Mouse (Mus musculus): ENCODE measurements around the gene Defb36. TPM values are rescaled to one million over a fixed set of nuclear protein-coding genes. Genes with fewer than 3 reads are reported as not detected.
A peak's percentile ranks its signal among the peaks of the same experiment; 100 is the strongest.

Defb36 gene
- total RNA-seq, 2 experiments from 2014 or later = not detected

DNA sequence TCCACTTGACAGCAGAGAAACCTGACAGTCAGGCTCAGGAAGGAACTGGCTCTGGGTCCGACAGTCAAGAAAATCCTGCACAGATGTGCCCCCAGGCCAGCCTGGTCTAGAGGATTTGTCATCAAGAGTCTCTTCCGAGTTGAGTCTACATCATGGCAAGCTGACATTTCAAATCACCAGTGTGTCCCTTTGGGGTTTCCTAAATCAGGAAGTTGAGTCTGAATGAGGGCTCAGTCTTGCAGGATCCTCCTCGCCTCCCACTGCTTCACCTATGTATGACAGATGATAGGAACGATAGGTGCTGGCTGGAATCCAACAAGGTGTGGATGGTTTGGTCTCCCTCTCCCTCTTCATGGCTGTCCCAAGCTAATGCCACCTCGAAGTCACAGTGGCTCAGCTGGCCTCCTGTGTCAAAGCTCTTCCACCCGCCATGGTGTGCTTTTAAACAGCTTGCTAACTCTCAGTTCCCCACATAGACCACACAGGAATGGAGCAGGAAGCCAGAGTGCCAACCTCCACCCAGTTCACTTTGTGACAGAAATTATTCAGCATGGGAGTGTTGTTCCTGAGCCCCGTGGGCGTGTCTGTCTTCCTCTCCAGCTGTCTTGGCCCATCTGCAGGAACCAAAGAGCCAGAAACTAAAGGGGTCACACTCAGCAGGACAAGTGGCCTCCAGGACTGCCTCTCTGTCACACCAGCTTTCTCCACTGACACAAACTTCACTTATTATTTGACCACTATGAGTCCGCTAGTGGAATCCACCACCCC is 16.4 kb downstream of the Defb36 start:
- DNase-seq (ENCODE audit: extremely low spot score in 1 of 2, low spot score in 1 of 2) = no peak

DNA sequence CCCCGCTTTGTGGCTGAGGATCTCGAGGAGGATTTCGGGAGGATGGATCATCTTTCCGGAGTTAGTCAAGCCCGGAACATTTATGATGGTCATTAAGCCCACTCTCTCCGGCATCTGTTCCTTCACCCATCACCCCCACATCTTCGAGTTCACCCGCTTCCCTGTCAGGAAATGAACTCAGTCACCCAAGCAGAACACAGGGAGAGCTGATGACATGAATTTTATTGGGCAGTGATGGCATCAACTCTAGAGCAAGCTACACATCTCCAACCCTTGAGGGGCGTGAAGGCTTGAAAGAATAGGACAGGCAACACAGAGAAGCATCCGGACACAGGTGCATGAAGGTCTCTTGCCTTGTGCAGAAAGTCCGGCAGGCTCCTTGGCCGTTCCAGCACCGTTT is 18.0 kb downstream of the Defb36 start:
- no peak for DNase-seq (ENCODE audit: extremely low spot score in 1 of 2, low spot score in 1 of 2)

DNA sequence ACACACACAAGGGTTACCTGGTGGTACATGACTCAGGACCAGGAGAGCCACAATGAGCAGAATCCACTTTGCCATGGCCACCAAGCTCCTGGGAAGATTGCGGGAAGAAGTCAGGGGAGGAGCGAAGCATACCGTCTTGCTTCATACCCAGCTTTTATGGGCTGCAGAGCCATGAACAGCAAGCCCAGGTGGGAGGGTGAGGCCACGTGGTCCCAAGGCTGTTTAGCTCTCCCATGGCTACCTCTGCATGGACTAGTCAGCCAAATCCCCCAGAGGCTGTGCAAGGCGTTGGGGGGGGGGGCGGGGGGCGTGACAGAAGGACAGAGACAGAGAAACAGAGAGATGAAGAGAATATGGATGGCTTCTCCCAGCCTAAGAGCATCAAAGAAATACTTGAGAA is 18.8 kb downstream of the Defb36 start, which contains the start of gene Defb25:
Gene Defb25, minus strand, starts transcription at position 101 of the 400 bp plus-strand sequence.
- no peak for DNase-seq (ENCODE audit: extremely low spot score in 1 of 2, low spot score in 1 of 2)

DNA sequence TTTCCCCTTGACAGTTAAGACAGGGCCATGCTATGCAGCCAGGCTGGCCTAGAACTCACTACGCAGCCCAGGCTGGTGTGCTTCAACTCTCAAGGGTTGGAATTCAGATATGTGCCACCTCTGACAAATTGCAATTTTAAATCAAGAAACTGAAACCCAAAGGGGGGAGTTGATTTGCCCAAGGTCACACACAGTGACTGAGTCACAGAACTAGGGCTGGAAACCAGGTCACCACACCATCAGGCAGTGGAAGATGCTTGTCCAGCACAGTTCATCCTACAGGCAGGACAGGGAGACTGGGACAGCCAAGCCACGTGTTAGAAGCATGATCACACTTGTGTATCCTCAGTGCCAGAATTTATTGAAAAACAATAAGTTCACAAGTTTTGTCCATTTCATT is 20.4 kb downstream of the Defb36 start:
- no peak for DNase-seq (ENCODE audit: extremely low spot score in 1 of 2, low spot score in 1 of 2)

DNA sequence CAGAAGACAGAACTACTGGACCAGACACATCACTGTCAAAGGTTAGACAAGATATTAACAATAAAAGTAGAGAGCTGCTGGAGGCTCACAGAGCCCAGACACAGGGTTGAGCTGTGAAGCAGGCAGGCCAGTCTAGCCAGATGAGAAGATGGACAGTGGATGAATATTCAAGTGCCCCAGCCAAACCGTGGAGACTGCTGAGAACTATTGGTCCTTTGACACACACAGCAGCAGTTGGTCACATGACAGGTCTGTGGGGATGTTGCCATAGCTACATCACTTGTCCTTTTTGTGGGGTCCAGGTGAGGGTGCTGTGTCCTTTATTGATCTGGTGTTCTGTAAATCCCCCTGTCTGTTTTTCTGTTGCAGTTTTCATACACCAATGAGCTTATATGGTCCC is 21.1 kb downstream of the Defb36 start:
- no peak for DNase-seq (ENCODE audit: extremely low spot score in 1 of 2, low spot score in 1 of 2)

DNA sequence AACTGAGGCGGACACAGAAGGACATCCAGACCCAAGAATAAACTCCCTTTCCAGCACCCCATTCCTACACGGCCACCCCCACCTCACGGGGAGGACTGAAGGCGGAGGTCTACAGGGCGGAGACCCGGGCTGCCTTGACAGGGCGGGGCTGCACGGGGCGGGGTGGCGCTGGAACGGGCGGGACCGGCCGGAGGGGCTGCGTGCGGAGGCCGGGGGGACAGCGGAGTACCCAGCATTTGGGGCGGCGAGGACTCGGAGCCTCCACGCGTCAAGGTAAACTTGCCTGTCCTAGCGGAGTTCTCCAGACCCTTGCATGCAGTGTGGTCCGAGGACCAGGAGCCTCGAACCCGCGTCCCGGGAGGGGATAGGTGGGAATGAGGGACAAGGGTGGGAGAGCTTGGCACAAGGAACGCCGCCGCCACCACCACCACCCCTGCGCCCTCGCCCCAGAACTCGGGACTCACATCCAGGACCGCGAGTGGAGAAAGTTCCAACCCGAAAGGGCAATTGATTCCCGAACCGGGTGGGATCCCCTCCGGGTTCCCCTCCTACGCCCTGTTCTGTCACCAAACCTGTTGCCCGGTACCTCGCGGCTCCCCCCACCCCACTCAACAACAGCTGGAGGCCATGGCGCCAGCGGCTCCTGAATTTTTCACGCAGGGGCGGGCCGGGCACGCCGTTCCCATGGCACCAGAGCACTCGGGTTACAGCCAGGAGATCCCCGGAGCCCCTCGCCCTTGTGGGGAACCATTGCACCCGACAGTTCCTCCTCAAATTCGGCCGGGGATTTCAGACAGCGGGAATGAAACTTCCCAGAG is 22.9 kb downstream of the Defb36 start, which contains the start of gene Rem1:
Gene Rem1, plus strand, starts transcription at position 178 of the 818 bp plus-strand sequence.
- no peak for DNase-seq (ENCODE audit: extremely low spot score in 1 of 2, low spot score in 1 of 2)

GRCm38 (mm10) chr2:152628066-152628465 is 23.9 kb downstream of the Defb36 start:
- DNase-seq (ENCODE audit: extremely low spot score in 1 of 2, low spot score in 1 of 2) = no peak

- DNase-seq (ENCODE audit: extremely low spot score in 1 of 2, low spot score in 1 of 2) = no peak
Measured at GRCm38 (mm10) chr2:152629239-152629638, 25.1 kb downstream of the Defb36 start.

DNA sequence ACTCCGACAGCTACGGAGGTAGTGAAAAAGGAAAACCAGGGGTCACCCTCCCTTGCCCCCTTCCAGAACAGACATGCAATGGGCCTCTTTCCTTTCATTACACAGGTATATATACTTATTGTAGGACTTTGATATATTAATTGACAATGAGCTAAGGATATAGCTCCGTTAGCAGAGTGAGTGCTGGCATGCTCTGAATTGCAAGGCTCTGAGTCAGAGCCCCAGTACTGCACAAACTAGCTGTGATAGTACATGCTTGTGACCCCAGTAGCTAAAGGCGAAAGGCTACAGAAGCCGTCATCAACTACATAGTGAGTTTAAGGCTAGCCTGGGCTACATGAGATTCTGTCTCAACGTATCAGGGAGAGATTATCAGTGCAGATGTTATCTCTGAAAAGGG is 25.8 kb downstream of the Defb36 start:
- DNase-seq (ENCODE audit: extremely low spot score in 1 of 2, low spot score in 1 of 2) = no peak

DNA sequence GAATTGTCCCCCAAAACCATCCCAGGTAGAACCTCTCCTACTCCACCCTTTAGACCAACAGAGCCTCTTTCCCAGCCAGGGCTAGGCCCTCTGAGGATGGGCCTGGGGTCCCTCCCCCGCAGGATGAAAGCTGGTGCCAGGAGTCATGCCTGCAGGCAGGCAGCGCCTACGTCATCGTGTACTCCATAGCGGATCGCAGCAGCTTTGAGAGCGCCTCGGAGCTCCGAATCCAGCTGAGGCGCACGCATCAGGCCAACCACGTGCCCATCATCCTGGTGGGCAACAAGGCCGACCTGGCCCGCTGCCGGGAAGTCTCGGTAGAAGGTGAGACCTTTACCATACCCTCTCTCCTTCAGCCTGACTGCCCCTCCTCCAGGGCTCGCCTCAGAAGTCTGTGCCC is 29.2 kb downstream of the Defb36 start:
- no peak for DNase-seq (ENCODE audit: extremely low spot score in 1 of 2, low spot score in 1 of 2)

- DNase-seq (ENCODE audit: extremely low spot score in 1 of 2, low spot score in 1 of 2) = no peak
Measured at GRCm38 (mm10) chr2:152634311-152634710, 30.2 kb downstream of the Defb36 start.

GRCm38 (mm10) chr2:152636246-152637005 is 32.3 kb downstream of the Defb36 start:
- DNase-seq (ENCODE audit: extremely low spot score in 1 of 2, low spot score in 1 of 2) = no peak

- no peak for DNase-seq (ENCODE audit: extremely low spot score in 1 of 2, low spot score in 1 of 2)
Measured at GRCm38 (mm10) chr2:152637006-152637322, 32.8 kb downstream of the Defb36 start.

- no peak for DNase-seq (ENCODE audit: extremely low spot score in 1 of 2, low spot score in 1 of 2)
Measured at GRCm38 (mm10) chr2:152637381-152637780, 33.3 kb downstream of the Defb36 start.

DNA sequence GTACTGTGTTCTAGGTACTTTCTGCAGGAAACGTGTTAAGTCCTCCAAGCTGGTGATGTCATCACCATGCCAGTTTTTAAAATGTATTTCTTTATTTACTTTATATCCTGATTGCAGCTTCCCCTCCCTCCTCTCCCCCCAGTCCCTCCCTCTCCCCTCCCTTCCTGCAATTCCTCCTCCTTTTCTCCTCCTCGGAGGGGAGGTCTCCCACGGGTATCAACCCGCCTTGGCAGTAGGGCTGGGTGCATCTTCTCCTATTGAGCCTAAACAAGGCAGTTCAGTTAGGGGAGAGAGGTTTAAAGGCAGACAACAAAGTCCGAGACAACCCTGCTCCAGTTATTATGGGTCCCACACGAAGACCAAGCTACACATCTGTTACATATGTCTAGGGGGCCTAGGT is 34.7 kb downstream of the Defb36 start:
- no peak for DNase-seq (ENCODE audit: extremely low spot score in 1 of 2, low spot score in 1 of 2)

DNA sequence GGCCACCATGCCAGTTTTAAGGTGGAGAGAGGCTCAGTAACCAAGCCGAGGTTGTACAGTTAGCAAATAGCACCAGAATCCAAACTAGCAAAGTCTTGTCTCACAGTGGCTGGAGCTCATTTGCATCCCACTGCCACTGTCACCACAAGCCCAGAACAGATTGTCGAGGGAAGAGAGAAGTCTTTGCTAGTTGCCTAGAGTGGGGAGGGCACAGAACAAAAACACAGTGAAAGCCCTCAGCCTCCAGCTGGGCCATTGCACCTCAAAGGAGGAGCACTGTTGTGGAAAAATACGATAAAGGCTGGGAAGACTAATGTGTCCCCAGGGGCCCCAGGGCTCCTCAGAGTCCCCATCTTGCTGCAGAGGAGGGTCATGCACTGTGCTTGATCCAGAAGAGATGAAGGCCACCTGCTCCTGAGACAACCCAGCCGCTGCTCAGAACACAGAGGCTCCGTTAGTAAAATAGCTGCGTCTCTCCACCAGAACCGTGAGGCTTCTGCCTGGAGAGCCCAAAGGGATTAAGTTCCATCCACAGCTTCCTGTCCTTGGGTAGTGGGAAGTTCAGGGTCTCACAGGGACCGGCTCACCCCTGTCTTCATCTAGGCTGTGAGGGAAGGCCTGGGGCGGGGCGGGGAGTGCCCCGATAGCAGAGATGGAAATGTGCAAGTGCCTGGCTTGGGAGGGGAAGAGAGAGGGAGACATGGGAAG is 35.4 kb downstream of the Defb36 start:
- DNase-seq (ENCODE audit: extremely low spot score in 1 of 2, low spot score in 1 of 2) = no peak

- DNase-seq (ENCODE audit: extremely low spot score in 1 of 2, low spot score in 1 of 2) = no peak
Measured at GRCm38 (mm10) chr2:152652901-152653620, 48.9 kb downstream of the Defb36 start.

DNA sequence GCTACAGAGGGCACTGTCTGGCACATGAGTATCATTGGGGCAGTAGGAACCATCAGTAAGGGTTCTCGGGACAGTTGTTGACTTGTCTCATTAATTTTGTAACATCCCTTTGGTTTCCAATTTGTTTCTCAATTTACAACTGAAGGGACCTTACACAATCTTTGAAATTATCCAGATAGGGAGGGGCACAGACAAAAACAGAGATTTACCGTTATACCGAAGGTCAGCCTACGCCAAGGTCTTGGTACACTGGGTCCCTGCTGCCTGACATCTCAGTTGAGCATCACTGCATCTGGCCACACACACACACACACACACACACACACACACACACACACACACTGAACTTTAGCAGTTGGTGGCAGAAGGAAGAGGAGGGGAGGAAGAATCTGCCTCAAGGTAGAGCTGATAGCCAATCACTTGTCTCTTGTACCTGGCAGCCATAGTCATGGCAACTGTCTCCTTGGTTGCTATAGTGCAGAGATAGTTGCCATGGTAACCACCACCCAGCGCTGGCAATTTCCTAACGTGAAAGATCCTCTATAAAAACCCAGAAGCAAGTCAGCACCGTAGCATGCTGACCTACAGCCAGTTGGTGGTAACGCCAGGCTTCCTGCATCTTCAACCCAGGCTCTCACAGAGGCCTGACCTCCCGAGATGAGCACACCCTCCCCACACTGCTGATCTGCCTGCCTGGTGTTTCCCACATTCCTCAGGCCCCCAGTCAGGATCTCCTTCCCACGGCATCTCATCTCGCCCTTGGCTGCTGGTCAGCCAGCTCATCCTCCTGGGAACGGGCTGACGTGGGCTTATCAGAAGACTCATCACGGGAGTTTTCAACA is 50.0 kb downstream of the Defb36 start:
- peak; percentile 28 to 38 for DNase-seq (ENCODE audit: extremely low spot score in 1 of 2, low spot score in 1 of 2)

GRCm38 (mm10) chr2:152657398-152657797 is 53.3 kb downstream of the Defb36 start:
- peak in 1 of 2 experiments; percentile 46 for DNase-seq (ENCODE audit: extremely low spot score in 1 of 2, low spot score in 1 of 2)

Measured in layer of hippocampus, postnatal 25 days (tissue).